Mouse (Mus musculus): ENCODE measurements around the gene Hist2h2be. TPM values are rescaled to one million over a fixed set of nuclear protein-coding genes. Genes with fewer than 3 reads are reported as not detected.
A peak's percentile ranks its signal among the peaks of the same experiment; 100 is the strongest.
"Not testable (repeated sequence)": the region's sequence is repeated elsewhere in the genome, so short reads cannot be mapped to it uniquely, and the experiment has no call there.

Gene Hist2h2be
- polyA plus RNA-seq, 1 experiment: 10.5 TPM

GRCm38 (mm10) chr3:96237904-96238511, 17.1 kb downstream of the Hist2h2be start:
- no peak for DNase-seq (ENCODE audit: extremely low spot score in 1 of 2, low spot score in 1 of 2)

- DNase-seq (ENCODE audit: extremely low spot score in 1 of 2, low spot score in 1 of 2): not testable (repeated sequence)
These were observed 18.3 kb downstream of the Hist2h2be start, which contains the start of gene Hist2h3c2 for GRCm38 (mm10) chr3:96238954-96239793. Gene Hist2h3c2, minus strand, starts transcription at chr3:96239127.

- peak; percentile 88 to 99 for DNase-seq (ENCODE audit: extremely low spot score in 1 of 2, low spot score in 1 of 2)
These were observed 19.3 kb downstream of the Hist2h2be start, which contains the start of gene Hist2h2aa2 for GRCm38 (mm10) chr3:96239949-96240798. Gene Hist2h2aa2, minus strand, starts transcription at chr3:96240276.

DNA sequence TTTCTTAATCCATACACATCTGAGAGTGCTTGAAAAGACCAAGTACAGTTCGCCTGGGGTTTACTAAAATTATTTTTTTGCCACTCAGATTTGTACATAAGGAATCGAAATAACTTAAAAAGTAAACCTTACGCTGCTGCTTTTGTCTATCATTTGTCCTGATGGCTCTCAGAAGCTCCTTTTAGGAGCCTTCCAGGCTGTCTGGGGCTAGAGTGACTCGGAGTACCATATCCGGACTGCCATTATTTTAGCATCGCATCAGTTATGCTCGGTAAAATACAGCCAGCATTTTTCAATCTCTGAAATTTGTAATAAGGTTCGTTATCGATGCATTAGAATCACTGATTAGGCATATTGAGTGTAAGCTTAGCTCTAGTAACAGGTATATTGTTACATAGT, 19.9 kb downstream of the Hist2h2be start:
- no peak for DNase-seq (ENCODE audit: extremely low spot score in 1 of 2, low spot score in 1 of 2)

GRCm38 (mm10) chr3:96243921-96244572, 23.1 kb downstream of the Hist2h2be start:
- no peak for DNase-seq (ENCODE audit: extremely low spot score in 1 of 2, low spot score in 1 of 2)

DNA sequence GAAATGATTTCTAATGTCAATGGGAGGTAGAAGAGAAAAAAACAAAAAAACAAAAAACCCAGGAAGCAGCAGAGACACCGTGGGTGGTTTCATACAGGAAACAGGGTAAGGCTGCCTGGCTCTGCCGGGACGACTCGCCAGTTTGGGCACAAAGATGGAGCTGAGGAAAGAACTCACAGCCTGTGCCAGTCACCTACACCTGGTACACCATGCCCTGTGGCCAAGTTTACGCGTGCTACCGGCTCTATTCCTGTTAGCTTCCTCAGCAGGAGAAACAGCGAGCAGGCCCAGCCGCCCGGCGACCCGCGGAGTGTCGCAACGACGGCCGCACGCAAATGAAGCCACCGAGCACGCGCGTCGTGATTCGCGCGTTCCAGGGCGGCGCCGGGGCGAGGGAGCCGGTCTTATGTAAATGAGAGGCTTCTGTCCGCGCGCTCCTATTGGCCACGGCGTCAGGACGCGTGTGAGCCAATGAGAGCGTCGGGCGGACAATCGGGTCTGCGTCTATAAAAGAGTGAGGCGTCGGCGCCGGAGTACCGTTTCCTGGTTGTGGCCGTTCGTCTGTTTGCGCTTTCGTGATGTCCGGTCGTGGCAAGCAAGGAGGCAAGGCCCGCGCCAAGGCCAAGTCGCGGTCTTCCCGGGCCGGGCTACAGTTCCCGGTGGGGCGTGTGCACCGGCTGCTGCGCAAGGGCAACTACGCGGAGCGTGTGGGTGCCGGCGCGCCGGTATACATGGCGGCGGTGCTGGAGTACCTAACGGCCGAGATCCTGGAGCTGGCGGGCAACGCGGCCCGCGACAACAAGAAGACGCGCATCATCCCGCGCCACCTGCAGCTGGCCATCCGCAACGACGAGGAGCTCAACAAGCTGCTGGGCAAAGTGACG, 24.3 kb downstream of the Hist2h2be start, which contains the start of gene Hist2h2aa1:
Gene Hist2h2aa1, plus strand, starts transcription at position 495 of the 884 bp plus-strand sequence.
- peak; percentile 74 to 84 for DNase-seq (ENCODE audit: extremely low spot score in 1 of 2, low spot score in 1 of 2)

- DNase-seq (ENCODE audit: extremely low spot score in 1 of 2, low spot score in 1 of 2): not testable (repeated sequence)
These were observed 25.1 kb downstream of the Hist2h2be start for GRCm38 (mm10) chr3:96246018-96246417.

DNA sequence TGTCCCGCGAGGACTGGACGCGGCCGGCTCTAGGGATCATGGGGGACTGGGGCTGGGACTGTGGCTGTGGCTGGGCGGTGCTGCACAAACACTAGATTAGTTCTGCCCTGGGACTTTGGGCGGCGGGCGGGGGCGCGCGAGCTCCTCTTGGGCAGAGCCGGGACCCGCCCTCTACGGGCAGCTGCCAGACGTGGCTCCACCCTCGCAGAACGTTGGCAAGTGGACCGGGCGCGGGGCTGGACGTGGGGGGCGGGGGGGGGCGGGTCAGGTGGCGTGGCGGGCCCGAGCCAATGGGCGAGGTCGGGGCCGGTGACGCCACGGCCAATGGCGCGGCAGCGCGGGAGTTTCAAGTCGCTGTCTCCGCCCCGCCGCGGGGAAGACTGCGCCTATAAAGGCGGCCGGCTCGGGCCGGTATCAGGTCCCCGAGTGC, 25.5 kb downstream of the Hist2h2be start, which contains the start of gene Hist2h3c1:
Gene Hist2h3c1, plus strand, starts transcription at position 259 of the 430 bp plus-strand sequence.
- DNase-seq (ENCODE audit: extremely low spot score in 1 of 2, low spot score in 1 of 2): not testable (repeated sequence)

GRCm38 (mm10) chr3:96247356-96248140, 26.6 kb downstream of the Hist2h2be start:
- no peak for DNase-seq (ENCODE audit: extremely low spot score in 1 of 2, low spot score in 1 of 2)

DNA sequence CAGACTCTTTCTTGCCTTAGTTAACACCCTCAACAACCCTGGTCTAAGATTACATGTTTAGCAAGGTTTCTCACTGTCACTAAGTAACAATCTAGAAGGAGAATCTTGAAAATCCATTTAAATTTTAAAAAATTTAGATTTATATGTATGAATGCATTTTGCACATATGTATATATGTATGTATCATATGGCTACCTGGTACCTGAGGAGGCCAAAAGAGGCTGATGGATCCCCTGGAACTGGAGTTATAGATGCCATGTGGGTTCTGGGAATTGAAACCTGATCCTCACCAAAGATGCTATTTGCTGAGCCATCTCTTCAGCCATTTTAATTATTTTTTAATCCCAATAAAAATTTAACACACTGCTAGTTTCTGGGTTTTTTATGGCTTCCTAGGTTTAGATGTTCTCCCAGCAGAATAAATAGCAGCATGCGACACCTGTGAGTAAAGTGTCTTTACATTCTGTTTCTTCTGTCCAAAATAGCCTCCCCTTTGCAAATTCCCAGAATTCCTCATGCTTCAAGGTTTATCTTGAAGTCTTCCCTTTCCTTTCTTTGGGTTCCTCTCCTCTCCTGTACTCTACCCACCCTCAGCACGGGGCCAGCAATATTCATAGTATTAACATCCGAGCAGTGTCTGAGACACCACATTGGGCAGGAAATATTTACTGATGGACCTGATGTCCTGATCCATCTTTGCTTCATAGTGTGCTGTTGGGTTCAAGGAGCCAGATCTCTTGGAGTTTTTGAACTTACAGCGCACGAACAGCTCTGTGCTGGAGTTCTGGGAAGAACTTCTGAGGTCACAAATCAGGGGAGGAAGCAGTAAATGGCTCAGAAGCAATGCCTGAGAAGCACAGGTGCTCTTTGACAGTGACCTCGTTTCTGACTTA, 27.5 kb downstream of the Hist2h2be start:
- no peak for DNase-seq (ENCODE audit: extremely low spot score in 1 of 2, low spot score in 1 of 2)

GRCm38 (mm10) chr3:96249034-96249345, 28.1 kb downstream of the Hist2h2be start:
- no peak for DNase-seq (ENCODE audit: extremely low spot score in 1 of 2, low spot score in 1 of 2)

- DNase-seq (ENCODE audit: extremely low spot score in 1 of 2, low spot score in 1 of 2): no peak
These were observed 30.0 kb downstream of the Hist2h2be start for GRCm38 (mm10) chr3:96250890-96251289.

DNA sequence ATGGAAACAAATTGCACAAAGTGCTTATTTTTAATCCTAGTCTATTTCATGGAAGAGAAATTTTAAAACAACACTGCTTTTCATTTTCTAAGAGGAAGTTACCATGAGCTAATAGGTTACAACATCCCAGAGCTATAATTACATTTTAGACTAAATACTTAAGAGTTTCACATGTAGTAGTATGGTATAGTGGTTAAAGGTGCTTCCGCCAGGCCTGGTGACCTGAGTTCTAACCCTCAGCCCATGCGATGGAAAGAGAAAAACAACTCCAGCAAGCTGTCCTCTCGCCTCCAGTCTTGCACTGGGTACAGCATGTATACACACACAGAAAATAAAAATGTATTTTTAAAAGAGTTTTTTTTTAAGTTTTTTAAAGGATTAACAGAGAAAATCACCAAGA, 30.9 kb downstream of the Hist2h2be start:
- DNase-seq (ENCODE audit: extremely low spot score in 1 of 2, low spot score in 1 of 2): no peak

GRCm38 (mm10) chr3:96254683-96255355, 33.9 kb downstream of the Hist2h2be start:
- DNase-seq (ENCODE audit: extremely low spot score in 1 of 2, low spot score in 1 of 2): no peak

DNA sequence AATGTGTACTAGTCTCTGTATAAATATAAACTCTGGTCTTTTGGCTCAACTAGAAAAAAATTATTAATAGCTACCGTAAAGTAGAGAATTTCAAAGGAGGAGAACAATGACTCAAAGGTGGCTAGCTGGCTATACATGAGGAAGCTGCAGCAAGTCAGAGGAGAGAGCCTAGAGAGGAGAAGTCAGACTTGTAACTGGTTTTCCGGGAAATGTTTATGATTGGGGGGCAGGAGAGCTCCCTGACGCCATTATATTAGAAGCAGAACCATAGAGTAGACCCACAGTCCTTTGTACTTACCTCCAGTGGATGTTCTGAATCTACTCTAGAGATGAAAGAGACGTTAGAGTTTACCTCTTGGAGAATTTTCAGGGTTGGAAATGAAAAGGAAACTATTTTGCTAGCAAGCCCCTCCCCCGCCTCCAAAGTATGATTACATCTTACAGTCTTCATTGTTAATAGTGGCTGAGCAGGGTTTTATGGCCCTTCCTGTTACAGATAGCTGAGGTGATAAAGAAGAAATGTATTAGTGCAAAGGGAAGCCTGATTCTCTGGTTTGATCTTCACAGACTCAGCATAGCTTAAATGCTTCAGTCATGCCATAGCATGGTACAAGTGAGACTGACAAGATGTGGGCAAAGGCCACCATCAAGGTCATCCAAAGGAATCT, 35.1 kb downstream of the Hist2h2be start:
- no peak for DNase-seq (ENCODE audit: extremely low spot score in 1 of 2, low spot score in 1 of 2)

- DNase-seq (ENCODE audit: extremely low spot score in 1 of 2, low spot score in 1 of 2): no peak
These were observed 36.3 kb downstream of the Hist2h2be start for GRCm38 (mm10) chr3:96257190-96257589.
